Mouse (Mus musculus) retina, postnatal 7 days (tissue): ENCODE data around the gene Cdkn2aip.
A peak's percentile ranks its signal among the peaks of the same experiment; 100 is the strongest.

Experiments
- DNase-seq: peaks from one replicate; pipeline ENCODE4 v3.0.0-alpha.2; 2012; ENCODE audit warnings: low read depth, low spot score

The Cdkn2aip gene

GRCm38 (mm10) chr8:47713761-47714745 lies at the start of gene Cdkn2aip:
Gene Cdkn2aip (minus strand): TSS chr8:47713932.
- DNase-seq = peak; percentile 93

- DNase-seq = no peak
These were observed 49.5 kb upstream of the Cdkn2aip start for GRCm38 (mm10) chr8:47763194-47763593.

- no peak for DNase-seq
These were observed 47.0 kb upstream of the Cdkn2aip start for GRCm38 (mm10) chr8:47760685-47761084.

- DNase-seq = no peak
These were observed 46.5 kb upstream of the Cdkn2aip start for GRCm38 (mm10) chr8:47760186-47760585.

GRCm38 (mm10) chr8:47753121-47753520 lies 39.4 kb upstream of the Cdkn2aip start:
- DNase-seq = no peak

- DNase-seq = no peak
These were observed 36.4 kb upstream of the Cdkn2aip start for GRCm38 (mm10) chr8:47750096-47750495.

- no peak for DNase-seq
These were observed 35.8 kb upstream of the Cdkn2aip start for GRCm38 (mm10) chr8:47749491-47749890.

GRCm38 (mm10) chr8:47746304-47746703 lies 32.6 kb upstream of the Cdkn2aip start:
- no peak for DNase-seq

- no peak for DNase-seq
These were observed 32.1 kb upstream of the Cdkn2aip start for GRCm38 (mm10) chr8:47745848-47746247.

GRCm38 (mm10) chr8:47744803-47745202 lies 31.1 kb upstream of the Cdkn2aip start:
- no peak for DNase-seq

GRCm38 (mm10) chr8:47743419-47743818 lies 29.7 kb upstream of the Cdkn2aip start:
- DNase-seq = peak; percentile 69

- DNase-seq = no peak
These were observed 29.3 kb upstream of the Cdkn2aip start for GRCm38 (mm10) chr8:47742992-47743391.

GRCm38 (mm10) chr8:47742372-47742771 lies 28.6 kb upstream of the Cdkn2aip start:
- DNase-seq = no peak

GRCm38 (mm10) chr8:47737120-47737519 lies 23.4 kb upstream of the Cdkn2aip start:
- DNase-seq = no peak

- no peak for DNase-seq
These were observed 15.6 kb upstream of the Cdkn2aip start for GRCm38 (mm10) chr8:47729324-47729723.

- DNase-seq = no peak
These were observed 13.2 kb upstream of the Cdkn2aip start for GRCm38 (mm10) chr8:47726945-47727344.

- DNase-seq = no peak
These were observed 7.9 kb upstream of the Cdkn2aip start for GRCm38 (mm10) chr8:47721609-47722008.

- DNase-seq = no peak
These were observed 4.9 kb upstream of the Cdkn2aip start for GRCm38 (mm10) chr8:47718641-47719040.

- no peak for DNase-seq
These were observed 515 bp downstream of the Cdkn2aip start for GRCm38 (mm10) chr8:47713171-47713663.

- DNase-seq = no peak
These were observed 5.6 kb downstream of the Cdkn2aip start for GRCm38 (mm10) chr8:47708106-47708505.

GRCm38 (mm10) chr8:47706746-47707145 lies 7.0 kb downstream of the Cdkn2aip start:
- no peak for DNase-seq

- no peak for DNase-seq
These were observed 11.4 kb downstream of the Cdkn2aip start for GRCm38 (mm10) chr8:47702333-47702732.

- DNase-seq = no peak
These were observed 16.0 kb downstream of the Cdkn2aip start for GRCm38 (mm10) chr8:47697696-47698095.
